Mouse (Mus musculus): ENCODE measurements around the gene Ppm1k.
"Not testable (repeated sequence)": the region's sequence is repeated elsewhere in the genome, so short reads cannot be mapped to it uniquely, and the experiment has no call there.

DNA sequence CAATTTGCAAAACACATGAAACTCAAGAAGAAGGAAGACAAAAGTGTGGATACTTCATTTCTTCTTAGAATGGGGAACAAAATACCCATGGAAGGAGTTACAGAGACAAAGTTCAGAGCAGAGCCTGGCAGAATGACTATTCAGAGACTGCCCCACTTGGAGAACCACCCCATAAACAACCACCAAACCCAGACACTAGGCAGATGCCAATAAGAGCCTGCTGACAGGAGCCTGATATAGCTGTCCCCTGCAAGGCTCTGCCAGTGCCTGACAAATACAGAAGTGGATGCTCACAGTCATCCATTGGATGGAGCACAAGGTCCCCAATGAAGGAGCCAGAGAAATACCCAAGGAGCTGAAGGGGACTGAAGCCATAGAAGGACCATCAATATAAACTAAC, 8.3 kb upstream of the Ppm1k start:
- not testable (repeated sequence) for TF ChIP-seq CTCF (IDR thresholded peaks at IDR 0.05; ENCODE audit: borderline replicate concordance, insufficient read depth, low read depth, low read length); POLR2A (IDR thresholded peaks at IDR 0.05; ENCODE audit: borderline replicate concordance, insufficient read depth, low read length)

All from cerebellum, adult 2 months (tissue).